Mouse (Mus musculus): ENCODE data around the gene Cdk5r1. TPM values are rescaled to one million over a fixed set of nuclear protein-coding genes. Genes with fewer than 3 reads are reported as not detected.
A peak's percentile ranks its signal among the peaks of the same experiment; 100 is the strongest.

Cdk5r1 gene
- polyA plus RNA-seq, 1 experiment, result 97.4 TPM

- peak overlapping the region; percentile 79 for H3K27ac ChIP-seq (ENCODE audit: insufficient read depth, low read depth, low read length)
- H3K4me1 ChIP-seq (ENCODE audit: control insufficient read depth, insufficient read depth, low read length), result peaks cover 61% of the 10 kb centered on the region
- no peak overlapping the region for H3K4me3 ChIP-seq (ENCODE audit: insufficient read depth, low read depth, low read length)
- WGBS, result 90% methylated on average over 6 of the region's 6 CpGs
- TF ChIP-seq CTCF (IDR thresholded peaks at IDR 0.05; ENCODE audit: insufficient read depth, low read depth, low read length) (no peak), POLR2A (IDR thresholded peaks at IDR 0.05; ENCODE audit: insufficient read depth, low read depth, low read length) (no peak)
Observed at GRCm38 (mm10) chr11:80507791-80508190, 31.0 kb downstream of the Cdk5r1 start.

GRCm38 (mm10) chr11:80508361-80509175, 31.7 kb downstream of the Cdk5r1 start:
- WGBS, result 27% methylated on average over 19 of the region's 19 CpGs
- peak overlapping the region; percentile 79 for H3K27ac ChIP-seq (ENCODE audit: insufficient read depth, low read depth, low read length)
- peaks cover 58% of the 10 kb centered on the region for H3K4me1 ChIP-seq (ENCODE audit: control insufficient read depth, insufficient read depth, low read length)
- no peak for TF ChIP-seq POLR2A (IDR thresholded peaks at IDR 0.05; ENCODE audit: insufficient read depth, low read depth, low read length)
- no peak overlapping the region; the same call in 1 of the 2 replicates for H3K4me3 ChIP-seq (ENCODE audit: insufficient read depth, low read depth, low read length)

- no peak for TF ChIP-seq POLR2A (IDR thresholded peaks at IDR 0.05; ENCODE audit: insufficient read depth, low read depth, low read length)
- no peak for TF ChIP-seq CTCF (IDR thresholded peaks at IDR 0.05; ENCODE audit: insufficient read depth, low read depth, low read length)
- H3K27ac ChIP-seq (ENCODE audit: insufficient read depth, low read depth, low read length), result peak overlapping the region; percentile 79
- no peak overlapping the region; the same call in 1 of the 2 replicates for H3K4me3 ChIP-seq (ENCODE audit: insufficient read depth, low read depth, low read length)
- peaks cover 53% of the 10 kb centered on the region for H3K4me1 ChIP-seq (ENCODE audit: control insufficient read depth, insufficient read depth, low read length)
- 42% methylated on average over 5 of the region's 5 CpGs for WGBS
Observed at GRCm38 (mm10) chr11:80509176-80509506, 32.3 kb downstream of the Cdk5r1 start.

- Histone ChIP-seq H3K4me1 (ENCODE audit: control insufficient read depth, insufficient read depth, low read length) (peaks cover 49% of the 10 kb centered on the region), H3K27ac (ENCODE audit: insufficient read depth, low read depth, low read length) (no peak overlapping the region), H3K4me3 (ENCODE audit: insufficient read depth, low read depth, low read length) (no peak overlapping the region)
- WGBS, result 91% methylated on average over 10 of the region's 10 CpGs
- TF ChIP-seq CTCF (IDR thresholded peaks at IDR 0.05; ENCODE audit: insufficient read depth, low read depth, low read length), result no peak
- TF ChIP-seq POLR2A (IDR thresholded peaks at IDR 0.05; ENCODE audit: insufficient read depth, low read depth, low read length), result no peak
Observed at GRCm38 (mm10) chr11:80510124-80510523, 33.3 kb downstream of the Cdk5r1 start.

GRCm38 (mm10) chr11:80512313-80513056, 35.7 kb downstream of the Cdk5r1 start:
- no peak for TF ChIP-seq POLR2A (IDR thresholded peaks at IDR 0.05; ENCODE audit: insufficient read depth, low read depth, low read length)
- TF ChIP-seq CTCF (IDR thresholded peaks at IDR 0.05; ENCODE audit: insufficient read depth, low read depth, low read length), result no peak
- Histone ChIP-seq H3K27ac (ENCODE audit: insufficient read depth, low read depth, low read length) (no peak overlapping the region), H3K4me3 (ENCODE audit: insufficient read depth, low read depth, low read length) (no peak overlapping the region), H3K4me1 (ENCODE audit: control insufficient read depth, insufficient read depth, low read length) (peaks cover 40% of the 10 kb centered on the region)
- WGBS, result 68% methylated on average over 19 of the region's 19 CpGs

- WGBS, result 43% methylated on average over 7 of the region's 7 CpGs
- peaks cover 41% of the 10 kb centered on the region for H3K4me1 ChIP-seq (ENCODE audit: control insufficient read depth, insufficient read depth, low read length)
- H3K27ac ChIP-seq (ENCODE audit: insufficient read depth, low read depth, low read length), result no peak overlapping the region
- H3K4me3 ChIP-seq (ENCODE audit: insufficient read depth, low read depth, low read length), result no peak overlapping the region
- TF ChIP-seq POLR2A (IDR thresholded peaks at IDR 0.05; ENCODE audit: insufficient read depth, low read depth, low read length) (no peak), CTCF (IDR thresholded peaks at IDR 0.05; ENCODE audit: insufficient read depth, low read depth, low read length) (no peak)
Observed at GRCm38 (mm10) chr11:80513796-80514195, 37.0 kb downstream of the Cdk5r1 start.

- TF ChIP-seq POLR2A (IDR thresholded peaks at IDR 0.05; ENCODE audit: insufficient read depth, low read depth, low read length), result no peak
- TF ChIP-seq CTCF (IDR thresholded peaks at IDR 0.05; ENCODE audit: insufficient read depth, low read depth, low read length), result no peak
- Histone ChIP-seq H3K4me1 (ENCODE audit: control insufficient read depth, insufficient read depth, low read length) (peaks cover 40% of the 10 kb centered on the region), H3K4me3 (ENCODE audit: insufficient read depth, low read depth, low read length) (no peak overlapping the region), H3K27ac (ENCODE audit: insufficient read depth, low read depth, low read length) (peak overlapping the region; percentile 9; the same call in 1 of the 2 replicates)
- WGBS, result 23% methylated on average over 1 of the region's 1 CpGs
Observed at GRCm38 (mm10) chr11:80515346-80515745, 38.5 kb downstream of the Cdk5r1 start.

- H3K4me3 ChIP-seq (ENCODE audit: insufficient read depth, low read depth, low read length), result no peak overlapping the region
- peaks cover 40% of the 10 kb centered on the region for H3K4me1 ChIP-seq (ENCODE audit: control insufficient read depth, insufficient read depth, low read length)
- H3K27ac ChIP-seq (ENCODE audit: insufficient read depth, low read depth, low read length), result no peak overlapping the region; the same call in 1 of the 2 replicates
- 50% methylated on average over 8 of the region's 8 CpGs for WGBS
- no peak for TF ChIP-seq CTCF (IDR thresholded peaks at IDR 0.05; ENCODE audit: insufficient read depth, low read depth, low read length)
Observed at GRCm38 (mm10) chr11:80515895-80516294, 39.1 kb downstream of the Cdk5r1 start.
